Mouse (Mus musculus) left cerebral cortex, adult 18-20 months (tissue): ENCODE results near the gene Olfr1338. TPM values are rescaled to one million over a fixed set of nuclear protein-coding genes. Genes with fewer than 3 reads are reported as not detected.
"Not testable (repeated sequence)": the region's sequence is repeated elsewhere in the genome, so short reads cannot be mapped to it uniquely, and the experiment has no call there.

ENCODE experiments used
- DNase-seq, 2 experiments: peaks; one replicate each; pipeline ENCODE4 v3.0.0; 2021 to 2022; ENCODE audit warnings: low spot score in 2 of 2, mixed read lengths in 1 of 2
- long read RNA-seq, 2 experiments: library from polyadenylated mRNA; stranded (forward); transcript quantifications; one replicate each; pipeline ENCODE4 v2.0.0; 2021
- total RNA-seq, 2 experiments: library from RNA; stranded (reverse); gene quantifications; 2 replicates each; pipeline ENCODE4 v1.2.3; 2021

The Olfr1338 gene
- not detected for total RNA-seq
- long read RNA-seq, experiment 1: 0 reads
- long read RNA-seq, experiment 2: 0 reads

- DNase-seq: no peak
Observed at GRCm38 (mm10) chr4:118758637-118759036, at the start of gene Olfr1338. Gene Olfr1338 (minus strand): TSS chr4:118758737.

GRCm38 (mm10) chr4:118792796-118793195 lies 34.3 kb upstream of the Olfr1338 start:
- not testable (repeated sequence) for DNase-seq

- no peak for DNase-seq
Observed at GRCm38 (mm10) chr4:118782486-118782885, 23.9 kb upstream of the Olfr1338 start, which contains the start of gene Olfr1337. Gene Olfr1337 (minus strand): TSS chr4:118782586.

- no peak for DNase-seq
Observed at GRCm38 (mm10) chr4:118741881-118742280, 16.7 kb downstream of the Olfr1338 start.

GRCm38 (mm10) chr4:118740988-118741698 lies 17.4 kb downstream of the Olfr1338 start:
- no peak for DNase-seq

GRCm38 (mm10) chr4:118739574-118739973 lies 19.0 kb downstream of the Olfr1338 start:
- DNase-seq: no peak

- no peak for DNase-seq
Observed at GRCm38 (mm10) chr4:118731875-118732274, 26.7 kb downstream of the Olfr1338 start, which contains the start of gene Olfr1339. Gene Olfr1339 (plus strand): TSS chr4:118732175.

- DNase-seq: no peak
Observed at GRCm38 (mm10) chr4:118721742-118722483, 36.6 kb downstream of the Olfr1338 start.

GRCm38 (mm10) chr4:118719838-118720237 lies 38.7 kb downstream of the Olfr1338 start, which contains the start of gene Olfr1340:
Gene Olfr1340 (plus strand): TSS chr4:118720138.
- DNase-seq: no peak

GRCm38 (mm10) chr4:118711656-118712055 lies 46.9 kb downstream of the Olfr1338 start:
- no peak for DNase-seq

- DNase-seq: no peak
Observed at GRCm38 (mm10) chr4:118708086-118708485, 50.5 kb downstream of the Olfr1338 start.

GRCm38 (mm10) chr4:118703223-118703622 lies 55.3 kb downstream of the Olfr1338 start, which contains the start of gene Olfr1341:
Gene Olfr1341 (plus strand): TSS chr4:118703523.
- no peak for DNase-seq

Other genes starting within 250 kb of the Olfr1338 start
- not detected for gene 2610528J11Rik, start 231.7 kb downstream of the Olfr1338 start, total RNA-seq
- 1 to 10 TPM; 5.0 to 5.3 TPM for gene Tmem125, start 214.7 kb downstream of the Olfr1338 start, total RNA-seq
- under 1 TPM; 0.79 to 0.98 TPM for gene Cfap57, start 138.0 kb downstream of the Olfr1338 start, total RNA-seq
- 10 to 100 TPM; 55.9 to 63.5 TPM for gene Ebna1bp2, start 137.9 kb downstream of the Olfr1338 start, total RNA-seq
- gene Olfr62, start 99.8 kb downstream of the Olfr1338 start, total RNA-seq: not detected
- gene Olfr1342, start 66.0 kb downstream of the Olfr1338 start, total RNA-seq: not detected
- gene Olfr1341, start 55.2 kb downstream of the Olfr1338 start, total RNA-seq: not detected
- gene Olfr1340, start 38.6 kb downstream of the Olfr1338 start, total RNA-seq: not detected
- gene Olfr1339, start 26.6 kb downstream of the Olfr1338 start, total RNA-seq: not detected
- gene Olfr1337, start 23.8 kb upstream of the Olfr1338 start, total RNA-seq: not detected
- gene Olfr1335, start 51.2 kb upstream of the Olfr1338 start, total RNA-seq: not detected
- not detected for gene Olfr1333, start 77.5 kb upstream of the Olfr1338 start, total RNA-seq
- gene Olfr1331, start 105.9 kb upstream of the Olfr1338 start, total RNA-seq: not detected
- not detected for gene Olfr1330, start 129.9 kb upstream of the Olfr1338 start, total RNA-seq
- gene Olfr1329, start 158.7 kb upstream of the Olfr1338 start, total RNA-seq: not detected
- not detected for gene Olfr1328, start 179.9 kb upstream of the Olfr1338 start, total RNA-seq
- not detected for gene Lao1, start 202.8 kb upstream of the Olfr1338 start, total RNA-seq